Mouse (Mus musculus) intestine, postnatal 0 days (tissue): ENCODE data around the gene Gm8369. TPM values are rescaled to one million over a fixed set of nuclear protein-coding genes. Genes with fewer than 3 reads are reported as not detected.
"Not testable (repeated sequence)": the region's sequence is repeated elsewhere in the genome, so short reads cannot be mapped to it uniquely, and the experiment has no call there.

Experiments
- ATAC-seq: fragments of 200-750 bp; cut with Nextera tagmentation; 2 replicates; pipeline ENCODE4 v1.8.0; 2017; ENCODE audit warnings: mild to moderate bottlenecking, moderate TSS enrichment, moderate library complexity
- H3K27ac ChIP-seq: fragments of 300-500 bp; sonication (generic); 2 replicates; pipeline ENCODE4 v1.5.1; 2014; ENCODE audit warnings: mild to moderate bottlenecking, low read depth, low read length, moderate library complexity
- H3K27me3 ChIP-seq: fragments of 300-500 bp; sonication (generic); replicated peaks from 2 replicates; pipeline ENCODE4 v1.6.1; 2014; ENCODE audit warnings: low read length, mixed read lengths; ENCODE audit not compliant: control insufficient read depth, insufficient read depth
- H3K36me3 ChIP-seq: fragments of 300-500 bp; sonication (generic); 2 replicates; pipeline ENCODE4 v1.6.1; 2014; ENCODE audit warnings: mild to moderate bottlenecking, moderate library complexity; ENCODE audit not compliant: control insufficient read depth, insufficient read depth
- H3K4me1 ChIP-seq: fragments of 300-500 bp; sonication (generic); replicated peaks from 2 replicates; pipeline ENCODE4 v1.6.1; 2014; ENCODE audit warnings: antibody characterized with exemption, low read length, mixed read lengths; ENCODE audit not compliant: control insufficient read depth, insufficient read depth
- H3K4me2 ChIP-seq: fragments of 300-500 bp; sonication (generic); replicated peaks from 2 replicates; pipeline ENCODE4 v1.6.1; 2014; ENCODE audit warnings: low read depth, mild to moderate bottlenecking, moderate library complexity
- H3K4me3 ChIP-seq: fragments of 300-500 bp; sonication (generic); 2 replicates; pipeline ENCODE4 v1.5.1; 2014; ENCODE audit warnings: low read depth, low read length
- H3K9ac ChIP-seq: fragments of 300-500 bp; sonication (generic); 2 replicates; pipeline ENCODE4 v1.6.1; 2014; ENCODE audit warnings: mild to moderate bottlenecking, low read depth, low read length
- H3K9me3 ChIP-seq: fragments of 300-500 bp; sonication (generic); 2 replicates; pipeline ENCODE4 v1.6.1; 2016; ENCODE audit warnings: mixed run types; ENCODE audit not compliant: control insufficient read depth
- CTCF ChIP-seq: sonication (generic); IDR thresholded peaks from 2 replicates; pipeline ENCODE4 v1.5.1; 2016; ENCODE audit warnings: low read depth, mild to moderate bottlenecking, control low read depth, antibody characterized with exemption, moderate library complexity
- WGBS: fragments of 180-500 bp; shearing (Covaris S2); extraction: QIAGEN DNeasy Blood & Tissue Kit; methylation state at CpG from one replicate; pipeline ENCODE4 v1.1.7; 2014; 5-methylcytosine and 5-hydroxymethylcytosine counted together
- polyA plus RNA-seq: library from polyadenylated mRNA; unstranded; fragments of >200 nt; fragmentation: Nextera tagmentation; extraction: Ambion mirVana; gene quantifications from 2 replicates; pipeline ENCODE4 v1.2.1, GENCODE M21; 2015

Gm8369 gene
- polyA plus RNA-seq, 1 experiment from 2014 or later, result 0.29 TPM

DNA sequence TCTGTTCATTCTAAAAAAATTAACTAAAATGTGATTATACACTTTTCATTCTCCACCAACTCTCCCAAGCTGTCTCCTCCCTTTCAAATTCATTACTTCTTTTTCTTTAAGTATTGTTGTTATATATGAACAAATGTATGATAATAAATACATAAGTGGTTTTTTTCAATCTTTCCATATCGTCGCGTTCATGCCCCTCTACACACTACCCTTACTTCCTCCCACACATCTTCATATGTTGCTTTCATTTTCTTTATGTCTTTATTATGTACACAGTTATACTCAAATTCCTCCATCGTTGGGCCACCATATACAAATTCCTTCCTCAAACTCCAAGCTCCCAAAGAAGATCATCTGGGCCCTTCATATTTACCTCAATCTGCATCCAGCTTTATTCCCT is 15.6 kb downstream of the Gm8369 start:
- Histone ChIP-seq H3K36me3 (no peaks in the 10 kb centered on the region), H3K27me3 (no peaks in the 10 kb centered on the region), H3K9me3 (no peaks in the 10 kb centered on the region), H3K9ac (no peak overlapping the region), H3K27ac (no peak overlapping the region), H3K4me1 (no peaks in the 10 kb centered on the region), H3K4me2 (no peak overlapping the region), H3K4me3 (no peak overlapping the region)
- no peak for ATAC-seq
- no peak for TF ChIP-seq CTCF
- 85% methylated on average over 4 of the region's 4 CpGs for WGBS

DNA sequence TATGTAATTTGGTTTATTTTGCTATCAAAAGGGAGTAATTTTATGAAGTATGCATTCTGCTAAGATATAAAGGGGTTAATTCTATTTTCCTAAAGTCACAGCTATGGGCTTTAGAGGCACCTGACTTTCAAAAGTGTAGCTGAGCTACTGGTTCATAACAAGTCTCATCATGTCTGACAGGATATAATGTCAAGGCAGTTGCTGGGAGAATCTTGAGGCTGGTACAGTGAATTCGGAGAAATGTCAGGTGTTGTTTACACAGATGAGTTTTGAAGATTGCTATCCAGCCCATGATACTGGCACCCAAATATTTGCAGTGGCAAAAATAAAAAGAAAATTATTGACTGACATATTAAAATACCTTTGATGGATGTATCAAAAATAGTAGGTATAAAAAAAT is 19.1 kb downstream of the Gm8369 start:
- no peak for TF ChIP-seq CTCF
- 59% methylated on average over 1 of the region's 1 CpGs for whole genome bisulfite sequencing
- no peak for ATAC-seq

DNA sequence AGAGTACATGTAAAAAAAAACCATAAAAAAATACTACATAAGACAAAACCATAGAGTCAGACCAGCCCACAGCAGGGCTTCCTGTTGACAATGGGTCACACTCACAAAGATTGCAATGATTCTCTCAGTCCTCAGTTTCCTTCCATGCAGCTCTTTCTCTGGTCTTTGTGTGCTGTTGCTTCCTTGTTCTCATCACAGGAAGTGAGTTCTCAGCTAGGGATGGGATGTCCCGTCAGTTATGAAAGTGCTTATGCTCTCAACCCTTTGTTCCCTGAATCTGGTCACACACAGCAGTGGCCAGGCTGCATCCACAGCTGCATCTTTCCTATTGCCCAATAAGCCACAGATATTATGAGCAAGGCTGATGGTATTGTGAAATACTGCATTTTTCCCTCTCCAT is 27.7 kb downstream of the Gm8369 start:
- WGBS, result 41% methylated on average over 1 of the region's 1 CpGs
- no peak overlapping the region for H3K27ac ChIP-seq

More for the DNA sequence above, 19.1 kb downstream of the Gm8369 start:
- H3K27ac ChIP-seq, result no peak overlapping the region
- H3K36me3 ChIP-seq, result no peaks in the 10 kb centered on the region
- no peak overlapping the region for H3K4me3 ChIP-seq
- H3K9me3 ChIP-seq, result no peaks in the 10 kb centered on the region
- H3K27me3 ChIP-seq, result no peaks in the 10 kb centered on the region
- H3K9ac ChIP-seq, result no peak overlapping the region
- no peak overlapping the region for H3K4me2 ChIP-seq
- H3K4me1 ChIP-seq, result no peaks in the 10 kb centered on the region

DNA sequence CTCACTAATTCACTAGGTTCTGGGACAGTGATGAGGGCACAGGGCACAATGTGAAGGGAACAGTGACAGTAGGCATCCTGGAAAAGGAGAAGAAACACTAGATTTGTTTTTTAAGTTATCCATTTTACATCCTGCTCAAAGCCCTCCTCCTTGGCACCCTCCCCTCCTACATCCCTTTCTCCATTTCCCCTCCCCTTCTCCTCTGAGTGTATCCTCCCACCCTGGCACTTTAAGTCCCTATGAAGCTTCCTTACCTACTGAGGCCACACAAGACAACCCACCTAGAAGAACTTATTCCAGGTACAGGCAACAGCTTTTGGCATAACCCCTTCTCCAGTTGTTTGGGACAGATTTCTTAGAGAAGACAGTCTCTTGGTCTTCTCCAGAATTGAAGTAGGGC is 30.5 kb downstream of the Gm8369 start, which contains the start of gene Ms4a6b:
Ms4a6b (plus strand) TSS at position 267 of the 400 bp plus-strand sequence.
- Histone ChIP-seq H3K4me2 (no peak within 1 kb of the TSS), H3K27ac (no peak within 1 kb of the TSS), H3K4me3 (no peak within 1 kb of the TSS), H3K9me3 (no peaks in the 10 kb centered on the region), H3K36me3 (no peaks in the 10 kb centered on the region), H3K27me3 (no peaks in the 10 kb centered on the region), H3K4me1 (no peaks in the 10 kb centered on the region), H3K9ac (no peak within 1 kb of the TSS)
- no peak for TF ChIP-seq CTCF
- no peak for ATAC-seq

More for the DNA sequence above, 27.7 kb downstream of the Gm8369 start:
- Histone ChIP-seq H3K4me3 (no peak overlapping the region), H3K36me3 (no peaks in the 10 kb centered on the region), H3K27me3 (no peaks in the 10 kb centered on the region), H3K9me3 (no peaks in the 10 kb centered on the region), H3K4me2 (no peak overlapping the region), H3K9ac (no peak overlapping the region), H3K4me1 (no peaks in the 10 kb centered on the region)
- no peak for ATAC-seq
- no peak for TF ChIP-seq CTCF

DNA sequence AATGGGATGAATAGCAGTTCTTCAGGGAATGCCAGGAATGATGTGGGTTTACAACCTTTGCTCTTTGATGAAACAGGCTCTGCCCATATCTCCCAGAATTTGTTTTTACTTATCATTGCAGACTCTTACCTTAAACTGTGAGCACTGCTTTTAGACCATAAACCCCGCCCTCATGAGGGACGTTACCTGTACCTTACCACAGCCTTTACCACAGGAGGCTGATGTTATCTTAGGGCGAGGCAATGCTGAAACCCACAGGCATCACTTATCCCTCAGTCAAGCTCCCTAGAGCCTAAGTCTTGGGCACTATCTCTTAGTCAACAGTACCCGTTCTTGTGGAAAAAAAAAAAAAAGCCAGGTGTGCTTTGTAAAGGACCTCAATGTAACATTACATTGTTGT is 31.1 kb downstream of the Gm8369 start:
- Histone ChIP-seq H3K27ac (no peak overlapping the region), H3K9ac (no peak overlapping the region)
- TF ChIP-seq CTCF, result no peak

DNA sequence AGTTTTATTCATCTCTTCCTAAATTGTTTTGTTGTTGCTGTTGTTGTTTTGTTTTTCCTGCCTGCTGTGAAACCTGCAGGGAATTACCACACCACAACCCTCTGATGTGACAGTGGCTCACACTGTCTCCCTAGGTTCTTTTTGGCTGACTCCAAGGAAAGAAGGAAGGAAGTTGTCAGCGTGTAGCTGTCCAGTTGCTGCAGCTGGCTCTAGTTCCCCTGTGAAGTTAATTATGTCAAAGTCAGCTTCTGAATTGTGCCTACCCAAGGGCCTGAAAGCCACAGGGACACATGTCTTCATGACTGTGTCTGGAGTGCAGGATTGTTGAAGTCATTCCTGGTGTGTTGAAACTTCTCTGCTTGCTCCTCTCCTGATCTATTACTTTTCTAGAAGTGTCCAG is 31.6 kb downstream of the Gm8369 start:
- H3K4me1 ChIP-seq, H3K4me3 ChIP-seq, ATAC-seq, H3K9me3 ChIP-seq, H3K36me3 ChIP-seq, H3K9ac ChIP-seq, H3K4me2 ChIP-seq, H3K27ac ChIP-seq, H3K27me3 ChIP-seq: not testable (repeated sequence)
- WGBS, result 38% methylated on average over 1 of the region's 1 CpGs

More for the DNA sequence above, 31.1 kb downstream of the Gm8369 start:
- no peaks in the 10 kb centered on the region for H3K9me3 ChIP-seq
- WGBS, result 37% methylated on average over 4 of the region's 4 CpGs
- no peaks in the 10 kb centered on the region for H3K27me3 ChIP-seq
- no peak overlapping the region for H3K4me3 ChIP-seq
- no peak overlapping the region for H3K4me2 ChIP-seq
- no peak for ATAC-seq
- H3K4me1 ChIP-seq, result no peaks in the 10 kb centered on the region
- no peaks in the 10 kb centered on the region for H3K36me3 ChIP-seq

DNA sequence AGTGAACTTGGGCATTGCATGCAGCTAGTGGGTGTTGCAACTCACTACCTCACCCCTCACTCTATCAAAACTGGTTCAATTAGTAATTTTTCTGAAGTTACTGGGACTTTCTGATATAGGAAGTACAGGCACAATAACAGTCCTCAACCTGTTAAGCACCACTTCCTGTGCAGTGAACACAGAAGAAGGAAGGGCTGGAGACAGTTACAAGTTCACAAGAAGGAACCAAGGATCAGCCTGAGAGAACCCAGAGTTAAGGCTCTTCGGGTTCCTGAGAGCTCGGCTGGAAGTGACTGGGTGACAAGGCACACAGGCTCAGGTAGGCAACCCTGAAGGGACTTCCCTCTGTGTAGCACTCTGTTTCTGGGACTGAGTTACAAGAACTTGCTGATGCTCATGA is 32.6 kb downstream of the Gm8369 start:
- H3K4me3 ChIP-seq, H3K4me2 ChIP-seq, ATAC-seq, H3K9me3 ChIP-seq, H3K9ac ChIP-seq, H3K27me3 ChIP-seq, H3K27ac ChIP-seq, H3K4me1 ChIP-seq, H3K36me3 ChIP-seq: not testable (repeated sequence)
- WGBS, result 73% methylated on average over 2 of the region's 2 CpGs
